Mouse (Mus musculus) lung, postnatal 14 days (tissue): ENCODE measurements around the gene Kdelr2.

Experiments used
- DNase-seq: peaks from one replicate; pipeline ENCODE4 v3.0.0; 2021

The Kdelr2 gene

DNA sequence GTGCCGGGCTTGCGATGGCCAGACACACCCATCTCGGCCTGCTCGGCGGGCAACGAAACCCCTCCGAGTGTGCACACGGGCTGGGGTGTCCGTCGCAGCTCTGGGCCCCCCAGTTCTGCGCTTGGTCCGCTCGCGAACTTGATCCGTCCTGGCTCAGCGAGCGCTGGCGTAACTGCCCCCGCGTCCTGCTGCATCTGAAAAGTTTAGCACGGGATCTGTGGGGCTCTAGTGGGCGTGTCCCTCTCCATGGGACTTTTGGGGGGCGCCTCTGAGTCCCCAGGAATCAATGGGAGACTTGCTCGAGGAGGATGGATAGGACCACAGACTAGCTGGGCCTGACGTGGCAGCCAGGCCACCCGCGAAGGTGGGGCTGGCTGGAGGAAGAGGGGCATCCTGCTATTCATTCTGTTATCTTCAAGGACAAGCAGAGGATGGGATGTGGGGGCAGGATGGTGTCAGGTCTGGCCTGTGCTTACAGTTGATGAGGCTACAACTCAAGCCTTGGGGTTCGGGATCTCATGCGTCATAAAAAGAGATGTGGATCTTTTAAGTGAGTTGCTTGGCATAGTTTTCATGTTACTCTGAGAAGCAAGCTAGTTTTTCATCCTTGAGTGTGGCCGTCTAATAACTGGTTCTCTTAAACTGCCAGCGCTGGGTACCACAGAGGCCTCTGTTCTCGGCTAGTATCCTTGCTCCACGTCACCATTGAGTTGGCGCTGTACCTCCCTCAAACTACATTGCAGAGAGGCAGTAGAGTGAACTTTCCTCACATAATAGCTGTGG lies 701 bp downstream of the Kdelr2 start:
- DNase-seq = peak; percentile 12

DNA sequence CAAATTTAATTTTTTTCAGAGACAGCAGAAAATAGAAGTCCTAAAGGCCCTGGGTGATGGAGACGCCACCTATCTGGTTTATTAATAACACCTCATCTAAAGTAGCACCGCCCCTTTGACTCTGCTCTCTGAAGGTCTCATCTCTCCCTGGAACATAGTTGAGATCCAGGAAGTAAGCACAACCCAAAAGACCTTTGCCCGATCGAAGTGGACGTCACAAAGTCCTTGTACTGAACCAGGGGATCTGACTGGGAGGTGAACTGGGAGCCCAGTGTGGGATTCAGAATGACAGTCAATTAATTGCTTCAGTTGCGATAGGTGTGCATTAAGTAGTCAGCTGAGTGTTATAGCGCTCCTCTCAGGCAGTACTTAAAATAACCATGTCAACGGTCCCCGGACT lies 1.6 kb downstream of the Kdelr2 start:
- DNase-seq = no peak

GRCm38 (mm10) chr5:143406548-143406947 lies 2.9 kb downstream of the Kdelr2 start:
- no peak for DNase-seq

DNA sequence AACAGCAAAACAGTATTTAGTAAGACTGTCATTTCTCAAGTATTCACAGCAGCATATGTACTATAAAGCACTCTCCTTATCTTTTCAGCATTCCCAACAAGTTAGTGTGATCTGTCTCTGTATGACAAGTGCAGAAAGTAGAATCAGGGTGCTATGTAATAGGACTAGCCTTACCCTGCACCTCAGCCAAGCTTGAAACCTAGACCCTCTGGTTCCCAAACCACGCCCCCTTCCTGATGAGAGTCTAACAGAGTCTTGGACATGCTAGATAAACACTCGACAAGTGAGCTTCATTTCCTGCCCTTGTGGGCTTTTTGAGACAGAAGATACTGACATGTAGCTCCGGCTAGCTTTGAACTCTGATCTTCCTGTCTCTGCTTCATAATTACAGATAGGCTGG lies 5.6 kb downstream of the Kdelr2 start:
- DNase-seq = peak; percentile 28

- no peak for DNase-seq
Observed at GRCm38 (mm10) chr5:143410841-143411395, 7.3 kb downstream of the Kdelr2 start.

DNA sequence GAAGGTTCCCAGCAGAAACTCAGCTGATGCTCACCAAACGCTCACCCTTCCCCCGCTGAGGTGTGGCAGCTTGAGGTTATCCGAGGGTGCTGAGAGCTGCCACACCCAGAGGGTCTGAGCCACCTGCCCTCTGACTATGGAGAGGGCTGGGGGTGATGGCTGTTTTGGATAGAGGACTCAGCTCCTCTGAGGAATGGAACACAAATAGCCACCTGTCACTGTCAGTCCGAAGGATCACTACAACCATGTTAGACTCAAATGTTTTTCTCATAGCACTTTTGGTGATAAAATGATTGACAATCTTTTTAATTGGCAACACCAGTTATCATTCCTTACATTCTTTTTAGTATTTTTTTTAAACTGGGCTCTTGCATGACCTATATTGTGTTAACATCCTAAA lies 17.8 kb downstream of the Kdelr2 start:
- no peak for DNase-seq

DNA sequence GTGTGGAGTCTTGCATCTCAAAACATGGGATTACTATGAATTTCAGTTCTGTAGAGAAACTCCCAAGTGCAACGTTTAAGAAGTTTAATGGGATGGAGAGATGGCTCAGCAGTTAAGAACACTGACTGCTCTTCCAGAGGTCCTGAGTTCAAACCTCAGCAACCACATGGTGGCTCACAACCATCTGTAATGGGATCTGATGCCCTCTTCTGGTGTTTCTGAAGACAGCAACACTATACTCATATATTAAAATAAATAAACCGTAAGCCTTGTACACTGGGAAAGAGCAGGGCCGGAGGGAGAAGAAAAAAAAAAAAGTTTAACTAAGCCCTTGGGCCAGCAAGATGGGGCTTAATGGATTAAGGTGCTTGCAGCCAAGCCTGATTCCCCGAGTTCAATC lies 19.4 kb downstream of the Kdelr2 start:
- no peak for DNase-seq

- peak; percentile 75 for DNase-seq
Observed at GRCm38 (mm10) chr5:143423899-143424519, 20.4 kb downstream of the Kdelr2 start.

DNA sequence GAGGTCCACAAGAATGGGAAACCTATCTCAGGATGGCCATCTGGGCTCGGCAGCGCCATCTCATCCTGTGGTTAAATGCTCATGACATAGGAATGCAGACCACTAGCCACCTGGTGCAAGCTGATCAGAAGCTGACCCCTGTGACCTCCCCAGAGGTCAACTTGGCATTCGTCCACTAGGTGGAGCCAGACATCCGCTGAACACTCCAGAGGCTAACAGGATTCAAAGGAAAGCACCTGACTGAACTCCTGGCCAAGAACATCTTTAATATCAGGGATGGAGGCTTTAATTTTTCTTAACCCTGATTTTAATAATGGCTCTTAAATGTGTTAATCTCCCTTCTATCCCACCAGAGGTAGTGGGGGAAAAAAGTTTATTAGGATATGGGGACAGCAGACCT lies 30.8 kb downstream of the Kdelr2 start:
- peak; percentile 81 for DNase-seq

GRCm38 (mm10) chr5:143441298-143441697 lies 37.7 kb downstream of the Kdelr2 start:
- DNase-seq = no peak

GRCm38 (mm10) chr5:143441753-143442152 lies 38.1 kb downstream of the Kdelr2 start:
- DNase-seq = no peak

DNA sequence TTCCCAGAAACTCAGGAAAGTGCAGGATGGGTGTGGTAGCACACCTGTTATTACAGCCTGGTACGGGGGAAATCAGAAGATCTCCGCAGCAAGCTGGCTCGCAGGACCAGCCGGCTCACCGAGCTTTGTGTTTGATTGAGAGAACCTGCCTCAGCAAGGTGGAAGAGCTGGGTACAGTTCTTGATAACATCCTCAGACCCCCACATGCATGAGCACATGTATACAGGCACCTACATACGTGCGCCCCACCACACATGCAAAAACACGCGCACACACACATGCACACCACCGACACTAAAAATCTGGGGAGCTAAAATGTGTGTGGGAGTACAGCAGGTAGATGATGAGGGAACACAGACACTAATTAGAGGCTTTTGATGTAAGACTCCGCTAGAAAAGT lies 60.0 kb downstream of the Kdelr2 start:
- no peak for DNase-seq

DNA sequence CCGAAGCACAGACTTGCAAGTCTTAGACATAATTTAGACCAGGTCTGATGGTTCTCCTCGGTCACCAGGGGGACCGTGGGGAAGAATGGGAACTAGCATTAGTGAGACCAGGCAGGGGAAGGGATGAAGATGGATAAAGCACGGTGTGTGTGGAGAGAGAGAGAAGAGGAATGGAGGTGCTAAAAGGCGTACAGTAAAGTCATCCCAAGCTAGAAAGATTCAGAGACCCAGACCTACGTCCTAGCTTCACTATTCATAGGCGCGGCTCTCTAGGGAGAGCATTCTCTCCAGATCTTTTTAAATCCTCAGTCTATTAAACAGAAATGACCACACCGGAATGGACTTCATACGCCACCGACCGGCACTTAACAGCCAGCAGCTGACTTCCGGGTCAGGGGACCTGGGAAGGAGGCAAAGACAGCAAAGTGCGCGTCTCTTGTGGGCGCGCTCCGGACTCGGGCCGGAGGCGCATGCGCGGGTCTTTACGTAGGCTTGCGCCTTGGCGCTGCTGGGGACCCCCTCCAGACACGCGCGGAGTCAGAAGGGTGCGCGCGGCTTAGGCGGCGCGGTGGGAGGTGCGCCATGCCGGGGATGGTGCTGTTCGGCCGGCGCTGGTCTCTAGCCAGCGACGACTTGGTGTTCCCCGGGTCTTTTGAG lies 60.6 kb downstream of the Kdelr2 start, which contains the start of gene Daglb:
TSS of gene Daglb (plus strand) at position 485 of the 657 bp plus-strand sequence.
- DNase-seq = peak; percentile 89

DNA sequence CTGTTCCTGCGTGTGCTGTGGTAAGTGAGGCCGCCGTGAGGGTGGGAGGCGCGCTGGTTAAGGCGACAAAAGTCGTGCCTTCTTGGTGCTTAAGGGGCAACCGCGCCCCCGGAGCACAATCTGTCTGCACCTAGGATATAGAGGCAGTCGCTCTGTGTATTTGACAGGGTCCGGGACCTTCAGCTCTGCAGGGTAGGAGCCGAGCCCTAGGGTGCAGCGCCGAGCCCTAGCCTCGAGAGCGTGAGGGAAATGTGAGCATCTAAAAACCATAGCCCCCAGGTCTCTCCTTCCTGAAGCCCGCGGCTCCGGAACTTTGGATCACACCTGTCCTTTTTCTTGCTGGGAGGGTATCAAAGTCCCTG lies 61.1 kb downstream of the Kdelr2 start:
- DNase-seq = peak; percentile 26

DNA sequence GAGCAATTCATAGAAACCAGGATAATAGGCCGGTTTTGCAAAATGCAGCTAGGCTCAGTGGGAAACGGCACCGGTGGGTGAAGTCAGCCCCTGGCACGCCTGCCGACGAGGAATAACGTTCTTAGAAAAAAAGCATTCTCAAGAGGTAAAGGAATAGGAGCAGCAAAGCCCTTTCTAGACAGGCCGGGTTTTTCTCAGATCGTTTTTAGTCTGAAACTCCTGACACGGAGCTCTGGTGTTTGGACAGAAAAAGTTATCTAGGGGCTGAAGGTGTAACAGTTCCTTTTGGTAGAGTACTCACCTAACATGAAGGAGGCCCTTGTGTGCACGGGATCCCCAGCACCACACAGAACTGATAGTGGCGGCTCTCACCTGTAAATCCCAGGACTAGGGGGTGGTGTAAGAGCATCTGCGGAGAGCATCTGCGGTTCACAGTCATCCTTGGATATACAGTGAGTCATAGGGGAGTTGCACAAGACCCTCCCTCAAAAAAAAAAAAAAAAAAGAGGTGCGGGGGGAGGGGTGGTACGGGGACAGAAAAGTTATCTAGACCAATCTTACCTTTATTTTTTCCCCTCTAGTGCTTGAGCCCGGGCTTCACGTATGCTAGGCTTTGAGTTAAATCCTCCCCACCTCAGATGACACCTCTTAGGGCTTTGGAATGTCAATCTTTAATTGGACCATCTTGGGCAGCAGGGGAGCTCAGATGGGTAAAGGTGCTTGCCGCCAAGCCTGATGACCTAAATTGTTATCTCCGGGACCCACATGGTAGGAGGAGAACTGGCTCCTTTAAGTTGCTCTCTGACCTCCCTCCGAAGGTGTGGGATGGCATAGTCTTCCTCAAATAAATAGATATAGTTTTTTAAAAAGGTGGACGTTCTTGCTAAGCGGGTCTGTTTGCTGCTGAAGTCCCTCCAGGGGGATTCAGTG lies 61.8 kb downstream of the Kdelr2 start:
- no peak for DNase-seq

- DNase-seq = no peak
Observed at GRCm38 (mm10) chr5:143466891-143467669, 63.4 kb downstream of the Kdelr2 start.

- DNase-seq = no peak
Observed at GRCm38 (mm10) chr5:143467931-143468330, 64.3 kb downstream of the Kdelr2 start.

DNA sequence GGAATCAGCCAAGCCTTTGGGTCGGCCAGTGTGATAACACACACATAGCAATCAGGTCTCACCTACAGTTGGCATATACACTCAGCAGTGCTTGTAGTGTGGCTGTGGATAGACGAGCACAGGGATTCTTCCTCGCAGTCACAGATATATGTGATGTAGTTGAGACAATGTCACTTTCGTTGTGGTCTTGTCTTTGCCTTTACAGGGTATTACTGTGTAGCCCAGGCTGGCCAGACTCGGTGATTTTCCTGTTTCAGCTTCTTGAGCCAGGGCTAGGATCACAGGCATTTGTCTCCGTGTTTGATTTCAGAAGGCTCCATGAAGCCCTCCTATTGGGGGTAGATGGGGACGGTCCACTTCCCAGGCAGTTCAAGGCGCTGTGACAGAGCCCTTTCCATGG lies 66.0 kb downstream of the Kdelr2 start:
- no peak for DNase-seq

GRCm38 (mm10) chr5:143470421-143471164 lies 67.0 kb downstream of the Kdelr2 start:
- peak; percentile 49 for DNase-seq

DNA sequence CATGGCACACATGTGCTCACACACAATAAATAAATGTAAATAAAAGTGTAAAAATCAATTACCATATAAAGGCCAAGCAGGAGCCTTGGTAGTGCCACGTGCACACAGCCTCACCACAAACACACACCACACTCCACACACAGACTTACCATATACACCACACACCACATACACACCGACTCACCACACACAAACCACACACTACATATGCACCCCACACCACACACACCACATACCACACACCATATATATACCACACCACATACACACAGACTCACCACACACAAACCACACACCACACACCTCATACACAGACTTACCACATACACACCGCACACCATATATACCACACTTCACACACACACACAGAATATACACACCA lies 67.5 kb downstream of the Kdelr2 start:
- DNase-seq = no peak
